Mouse (Mus musculus): ENCODE measurements at regions not wholly inside any gene's neighbourhood (a gene's known extent, or its start where the extent isn't known, plus 50 kb on each side); places are given as distances from the start of the nearest gene placed in this dataset.

GRCm38 (mm10) chr10:6465824-6466223, 292.5 kb upstream of the Oprm1 start:
- Histone ChIP-seq H3K4me1 (ENCODE audit: control insufficient read depth in 1 of 2, insufficient read depth in 2 of 2, low read length in 2 of 2) (no peaks in the 10 kb centered on the region), H3K36me3 (ENCODE audit: control insufficient read depth in 1 of 2, insufficient read depth in 2 of 2, low read length in 2 of 2) (no peaks in the 10 kb centered on the region), H3K79me2 (ENCODE audit: control insufficient read depth, insufficient read depth, low read length, poor library complexity) (no peaks in the 10 kb centered on the region), H3K27me3 (ENCODE audit: control insufficient read depth in 1 of 2, insufficient read depth in 2 of 2, low read length in 2 of 2) (no peaks in the 10 kb centered on the region), H3K9ac (ENCODE audit: control insufficient read depth, low read depth, low read length, poor library complexity, severe bottlenecking) (no peak overlapping the region), H3K9me3 (replicated peaks; ENCODE audit: insufficient read depth, low read length) (no peaks in the 10 kb centered on the region), H3K4me3 (ENCODE audit: control insufficient read depth in 1 of 2, insufficient read depth in 1 of 2, low read depth in 2 of 2, low read length in 2 of 2) (no peak overlapping the region), H3K27ac (ENCODE audit: control insufficient read depth, low read depth, low read length) (no peak overlapping the region)
- TF ChIP-seq MEF2A (IDR thresholded peaks at IDR 0.05; ENCODE audit: extremely low read depth, insufficient replicate concordance, low read depth, low read length, poor library complexity, severe bottlenecking): no peak
- no peak for TF ChIP-seq BHLHE40 (IDR thresholded peaks at IDR 0.05; ENCODE audit: borderline replicate concordance, low read depth, low read length)
- no peak for TF ChIP-seq JUND (IDR thresholded peaks at IDR 0.05; ENCODE audit: low read depth, low read length)
- TF ChIP-seq EP300 (IDR thresholded peaks at IDR 0.05; ENCODE audit: low read depth in 1 of 2, low read length in 2 of 2): no peak
- TF ChIP-seq MAX (IDR thresholded peaks at IDR 0.05; ENCODE audit: low read length): no peak
- TF ChIP-seq NRF1 (IDR thresholded peaks at IDR 0.05; ENCODE audit: insufficient read depth, low read depth, low read length, poor library complexity, severe bottlenecking): no peak
- no peak for TF ChIP-seq USF1 (IDR thresholded peaks at IDR 0.05; ENCODE audit: low read depth, low read length)
- no peak for TF ChIP-seq POLR2AphosphoS5 (IDR thresholded peaks at IDR 0.05; ENCODE audit: borderline replicate concordance, low read depth, low read length)
- TF ChIP-seq SIN3A (IDR thresholded peaks at IDR 0.05; ENCODE audit: low read length): no peak
- no peak for TF ChIP-seq ZC3H11A (IDR thresholded peaks at IDR 0.05; ENCODE audit: low read depth, low read length)
- no peak for TF ChIP-seq HCFC1 (IDR thresholded peaks at IDR 0.05; ENCODE audit: low read depth, low read length)
- TF ChIP-seq GABPA (IDR thresholded peaks at IDR 0.05; ENCODE audit: low read depth, low read length): no peak
- no peak for TF ChIP-seq CHD1 (IDR thresholded peaks at IDR 0.05; ENCODE audit: low read depth, low read length)
- no peak for TF ChIP-seq RCOR1 (IDR thresholded peaks at IDR 0.05; ENCODE audit: low read depth, low read length)
- TF ChIP-seq MYB (IDR thresholded peaks at IDR 0.05; ENCODE audit: low read depth, low read length): no peak
- no peak for TF ChIP-seq CHD2 (IDR thresholded peaks at IDR 0.05; ENCODE audit: low read length)
- no peak for DNase-seq (ENCODE audit: low read depth, low spot score)

DNA sequence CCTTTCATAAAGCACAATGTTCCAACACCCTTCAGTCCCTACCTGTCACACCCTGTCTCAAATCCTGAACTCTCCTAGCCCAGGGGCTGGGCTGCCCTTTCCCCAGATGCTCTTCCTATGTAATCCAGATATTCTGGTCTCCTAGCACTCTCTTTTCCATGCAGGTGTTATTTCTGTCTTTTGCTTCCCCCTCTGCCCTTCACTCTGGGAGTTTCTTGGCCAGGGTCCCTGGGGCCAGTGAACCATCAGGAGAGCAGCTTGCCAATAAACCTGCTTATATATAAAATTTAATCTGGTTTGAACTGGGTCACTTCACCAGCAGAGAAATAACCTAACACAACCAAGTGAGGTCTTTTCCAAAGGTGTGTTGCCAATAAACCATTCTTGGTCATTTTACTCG, 278.0 kb upstream of the Oprm1 start:
- Histone ChIP-seq H3K9ac (ENCODE audit: control insufficient read depth, low read depth, low read length, poor library complexity, severe bottlenecking) (no peak overlapping the region), H3K27ac (ENCODE audit: control insufficient read depth, low read depth, low read length) (no peak overlapping the region), H3K36me3 (ENCODE audit: control insufficient read depth in 1 of 2, insufficient read depth in 2 of 2, low read length in 2 of 2) (no peaks in the 10 kb centered on the region), H3K79me2 (ENCODE audit: control insufficient read depth, insufficient read depth, low read length, poor library complexity) (no peaks in the 10 kb centered on the region), H3K9me3 (replicated peaks; ENCODE audit: insufficient read depth, low read length) (no peaks in the 10 kb centered on the region), H3K4me3 (ENCODE audit: control insufficient read depth in 1 of 2, insufficient read depth in 1 of 2, low read depth in 2 of 2, low read length in 2 of 2) (no peak overlapping the region), H3K4me1 (ENCODE audit: control insufficient read depth in 1 of 2, insufficient read depth in 2 of 2, low read length in 2 of 2) (no peaks in the 10 kb centered on the region), H3K27me3 (ENCODE audit: control insufficient read depth in 1 of 2, insufficient read depth in 2 of 2, low read length in 2 of 2) (no peaks in the 10 kb centered on the region)
- DNase-seq (ENCODE audit: low read depth, low spot score): no peak
- TF ChIP-seq USF2 (IDR thresholded peaks at IDR 0.05; ENCODE audit: borderline replicate concordance in 1 of 2, insufficient read depth in 1 of 2, low read depth in 1 of 2, low read length in 2 of 2): no peak
- no peak for TF ChIP-seq HCFC1 (IDR thresholded peaks at IDR 0.05; ENCODE audit: low read depth, low read length)
- TF ChIP-seq CHD2 (IDR thresholded peaks at IDR 0.05; ENCODE audit: low read length): no peak
- no peak for TF ChIP-seq GABPA (IDR thresholded peaks at IDR 0.05; ENCODE audit: low read depth, low read length)
- no peak for TF ChIP-seq USF1 (IDR thresholded peaks at IDR 0.05; ENCODE audit: low read depth, low read length)
- no peak for TF ChIP-seq RCOR1 (IDR thresholded peaks at IDR 0.05; ENCODE audit: low read depth, low read length)
- no peak for TF ChIP-seq MAX (IDR thresholded peaks at IDR 0.05; ENCODE audit: low read length)
- no peak for TF ChIP-seq ELF1 (IDR thresholded peaks at IDR 0.05; ENCODE audit: low read depth, low read length)

Measured in MEL (cell line).